Mouse (Mus musculus) bone marrow, adult 2 months (tissue): ENCODE measurements around the gene Teddm1a.

ENCODE experiments used
- CTCF ChIP-seq: fragments of 200-500 bp; IDR thresholded peaks from 2 replicates; pipeline ENCODE4 v1.5.1; 2011; ENCODE audit warnings: low read length, control low read depth; ENCODE audit not compliant: control insufficient read depth, insufficient read depth
- POLR2A ChIP-seq: fragments of 200-500 bp; IDR thresholded peaks from 2 replicates; pipeline ENCODE4 v1.6.1; 2011; ENCODE audit warnings: low read depth, mild to moderate bottlenecking, control low read depth, low read length, borderline replicate concordance; ENCODE audit not compliant: control insufficient read depth

DNA sequence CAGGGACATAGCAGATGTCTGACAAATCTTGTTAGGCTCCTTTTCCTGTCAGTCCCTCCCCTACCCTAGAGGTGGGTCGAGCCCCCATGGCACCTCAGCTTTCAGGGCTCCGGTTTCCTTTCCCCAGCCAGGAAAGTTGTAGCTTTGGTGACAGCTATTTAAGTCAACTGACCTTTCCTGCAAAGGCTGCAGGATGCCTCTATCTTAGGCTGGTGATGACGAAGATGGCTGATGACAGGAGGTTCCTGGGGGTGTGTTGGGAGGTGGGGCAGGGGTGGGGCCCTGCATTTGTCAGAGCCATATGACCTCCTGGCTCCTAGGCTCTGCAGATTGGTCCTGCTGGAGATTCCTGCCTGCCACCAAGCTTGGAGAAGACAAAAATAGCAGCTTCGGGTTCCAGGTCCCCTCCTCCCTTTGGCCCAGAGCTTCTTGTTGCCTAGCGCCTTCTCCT lies 31.1 kb downstream of the Teddm1a start:
- TF ChIP-seq CTCF (no peak), POLR2A (no peak)
